Mouse (Mus musculus) embryonic fibroblast, embryonic 13.5 days (primary cell): ENCODE data around the gene Scn5a. TPM values are rescaled to one million over a fixed set of nuclear protein-coding genes. Genes with fewer than 3 reads are reported as not detected.

Experiments used
- H3K27ac ChIP-seq: 2 replicates; pipeline ENCODE4 v1.5.1; 2012; ENCODE audit warnings: low read length, control low read depth, inconsistent platforms; ENCODE audit not compliant: insufficient read depth
- H3K4me1 ChIP-seq: 2 replicates; pipeline ENCODE4 v1.6.1; 2011; ENCODE audit warnings: low read length; ENCODE audit not compliant: control insufficient read depth, insufficient read depth
- H3K4me3 ChIP-seq: 2 replicates; pipeline ENCODE4 v1.5.1; 2011; ENCODE audit warnings: mild to moderate bottlenecking, control low read depth, low read length; ENCODE audit not compliant: insufficient read depth
- CTCF ChIP-seq: IDR thresholded peaks from 2 replicates; pipeline ENCODE4 v1.5.1; 2011; ENCODE audit warnings: mild to moderate bottlenecking, control low read depth, low read length, moderate library complexity, borderline replicate concordance; ENCODE audit not compliant: insufficient read depth
- POLR2A ChIP-seq: IDR thresholded peaks from 2 replicates; pipeline ENCODE4 v1.6.1; 2011; ENCODE audit warnings: low read depth, mild to moderate bottlenecking, control low read depth, low read length, moderate library complexity
- polyA plus RNA-seq: library from polyadenylated mRNA; stranded (reverse); fragments of >200 nt; gene quantifications from 2 replicates; pipeline ENCODE4 v1.2.4, GENCODE M21; 2011; ENCODE audit warnings: low read depth; ENCODE audit not compliant: missing spikeins, insufficient read length

Scn5a gene
- polyA plus RNA-seq, 1 experiment = not detected

- H3K4me1 ChIP-seq = peaks cover 3% of the 10 kb centered on the region; the same call in 1 of the 2 replicates
- no peak overlapping the region for H3K4me3 ChIP-seq
- no peak overlapping the region for H3K27ac ChIP-seq
- TF ChIP-seq POLR2A (no peak), CTCF (no peak)
These were observed 11.0 kb downstream of the Scn5a start for GRCm38 (mm10) chr9:119567800-119568199.

- H3K4me3 ChIP-seq = no peak overlapping the region
- peaks cover 3% of the 10 kb centered on the region; the same call in 1 of the 2 replicates for H3K4me1 ChIP-seq
- no peak for TF ChIP-seq POLR2A
- no peak for TF ChIP-seq CTCF
- no peak overlapping the region for H3K27ac ChIP-seq
These were observed 12.6 kb downstream of the Scn5a start for GRCm38 (mm10) chr9:119566214-119566613.

GRCm38 (mm10) chr9:119564803-119565202, 14.0 kb downstream of the Scn5a start:
- Histone ChIP-seq H3K4me1 (peaks cover 3% of the 10 kb centered on the region; the same call in 1 of the 2 replicates), H3K4me3 (no peak overlapping the region), H3K27ac (no peak overlapping the region)
- TF ChIP-seq CTCF (no peak), POLR2A (no peak)

- no peak for TF ChIP-seq POLR2A
- no peak for TF ChIP-seq CTCF
- Histone ChIP-seq H3K4me3 (no peak overlapping the region), H3K4me1 (peaks cover 3% of the 10 kb centered on the region; the same call in 1 of the 2 replicates), H3K27ac (no peak overlapping the region)
These were observed 15.2 kb downstream of the Scn5a start for GRCm38 (mm10) chr9:119563617-119564016.

- H3K4me1 ChIP-seq = no peaks in the 10 kb centered on the region; the same call in 1 of the 2 replicates
- no peak overlapping the region for H3K4me3 ChIP-seq
- TF ChIP-seq POLR2A (no peak), CTCF (no peak)
- H3K27ac ChIP-seq = no peak overlapping the region
These were observed 16.6 kb downstream of the Scn5a start for GRCm38 (mm10) chr9:119562256-119562655.

GRCm38 (mm10) chr9:119561746-119562145, 17.1 kb downstream of the Scn5a start:
- no peak overlapping the region for H3K27ac ChIP-seq
- H3K4me1 ChIP-seq = no peaks in the 10 kb centered on the region; the same call in 1 of the 2 replicates
- H3K4me3 ChIP-seq = no peak overlapping the region
- TF ChIP-seq POLR2A (no peak), CTCF (no peak)

GRCm38 (mm10) chr9:119559537-119560276, 19.1 kb downstream of the Scn5a start:
- no peak for TF ChIP-seq CTCF
- no peak for TF ChIP-seq POLR2A
- Histone ChIP-seq H3K27ac (no peak overlapping the region), H3K4me1 (no peaks in the 10 kb centered on the region; the same call in 1 of the 2 replicates), H3K4me3 (no peak overlapping the region)

- H3K4me1 ChIP-seq = no peaks in the 10 kb centered on the region; the same call in 1 of the 2 replicates
- TF ChIP-seq CTCF (peak; percentile 45; the same call in 1 of the 2 replicates), POLR2A (no peak)
- H3K27ac ChIP-seq = no peak overlapping the region
- H3K4me3 ChIP-seq = no peak overlapping the region
These were observed 20.5 kb downstream of the Scn5a start for GRCm38 (mm10) chr9:119558119-119558854.

GRCm38 (mm10) chr9:119556043-119556442, 22.8 kb downstream of the Scn5a start:
- no peak for TF ChIP-seq POLR2A
- TF ChIP-seq CTCF = no peak
- H3K4me1 ChIP-seq = no peaks in the 10 kb centered on the region

GRCm38 (mm10) chr9:119547528-119547927, 31.3 kb downstream of the Scn5a start:
- Histone ChIP-seq H3K4me3 (no peak overlapping the region), H3K27ac (no peak overlapping the region), H3K4me1 (no peaks in the 10 kb centered on the region)
- no peak for TF ChIP-seq POLR2A
- no peak for TF ChIP-seq CTCF

More at GRCm38 (mm10) chr9:119556043-119556442, 22.8 kb downstream of the Scn5a start:
- Histone ChIP-seq H3K4me3 (no peak overlapping the region), H3K27ac (no peak overlapping the region)
